ENCODE assay signal across 16 mouse cellular contexts in the genomic region with DNA sequence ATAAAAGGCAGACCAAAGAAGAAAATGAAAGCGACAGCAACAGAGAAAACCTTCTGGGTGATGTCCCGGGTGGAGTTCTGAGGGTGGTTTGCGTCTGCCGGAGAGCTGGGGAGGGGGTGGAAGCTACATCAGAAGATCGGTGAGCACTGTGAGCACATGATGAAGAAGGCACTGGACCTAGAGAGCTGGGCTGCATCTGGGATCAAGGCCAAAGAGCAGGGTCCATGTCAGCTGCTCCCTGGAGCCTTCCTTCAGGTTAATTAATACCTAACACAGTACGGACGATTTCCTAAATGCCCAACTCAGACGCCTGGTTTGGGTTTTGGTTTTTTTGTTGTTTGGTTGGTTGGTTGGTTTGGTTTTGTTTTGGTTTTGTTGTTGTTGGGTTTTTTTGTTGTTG.
DNase-seq lines count a peak whose midpoint lies in the region; ATAC-seq and TF ChIP-seq lines count a peak whose summit lies in the region.
"Had no signal": no experiment of that assay in that cellular context is flagged by ENCODE, and none has a peak within 500 bp of the region (broad histone marks: within the 10 kb centered on the region; RNA-seq: fewer than 3 reads in every experiment).

No protein-coding gene starts in this region.

- no peak overlapping the region for H3K27ac ChIP-seq in CH12.LX (ENCODE audit: insufficient read depth, low read depth)
- H3K27ac ChIP-seq in embryonic facial prominence, embryonic 13.5 days, result no peak overlapping the region
- 0 out of 2 replicates have a peak overlapping the region, but pooled peaks have one; percentile 42 for H3K27ac ChIP-seq in kidney, postnatal 0 days
- no peak overlapping the region for H3K27ac ChIP-seq in liver, embryonic 12.5 days
- no peak overlapping the region for H3K27ac ChIP-seq in hindbrain, embryonic 11.5 days (ENCODE audit: low read depth, low read length)
- no peak overlapping the region for H3K27ac ChIP-seq in forebrain, embryonic 16.5 days (ENCODE audit: low read length)

- DNase-seq in CH12.LX (ENCODE audit: extremely low read depth), result no peak
- DNase-seq in kidney, postnatal 0 days (ENCODE audit: low spot score), result peak; percentile 31
- no peak for DNase-seq in hindbrain, embryonic 11.5 days (ENCODE audit: low spot score)
- DNase-seq in layer of hippocampus, postnatal 36 days, result no peak
- DNase-seq: adrenal gland, postnatal 10 days; cerebellum, postnatal 25 days; heart, postnatal 4 days; lung, postnatal 14 days; thymus, postnatal 25 days had no signal

- TF ChIP-seq EP300 in CH12.LX (IDR thresholded peaks at IDR 0.05; ENCODE audit: low read length), result no peak

- no peak overlapping the region for H3K9ac ChIP-seq in CH12.LX (ENCODE audit: insufficient read depth, low read depth)
- no peak overlapping the region for H3K9ac ChIP-seq in embryonic facial prominence, embryonic 13.5 days
- no peak overlapping the region for H3K9ac ChIP-seq in kidney, postnatal 0 days (ENCODE audit: low read depth, low read length)
- no peak overlapping the region for H3K9ac ChIP-seq in liver, embryonic 12.5 days
- H3K9ac ChIP-seq in hindbrain, embryonic 11.5 days (ENCODE audit: low read depth, low read length), result no peak overlapping the region
- H3K9ac ChIP-seq in forebrain, embryonic 16.5 days (replicated peaks; ENCODE audit: low read depth, low read length), result no peak overlapping the region
- H3K9ac ChIP-seq: embryonic facial prominence, embryonic 15.5 days; stomach, embryonic 15.5 days had no signal

- ATAC-seq in embryonic facial prominence, embryonic 13.5 days (ENCODE audit: insufficient number of reproducible peaks, insufficient read depth, low FRiP score, low TSS enrichment, low read depth), result no peak
- peak; percentile 79 for ATAC-seq in kidney, postnatal 0 days (replicated peaks; ENCODE audit: low FRiP score, low read depth)
- ATAC-seq in liver, embryonic 12.5 days, result no peak
- no peak for ATAC-seq in hindbrain, embryonic 11.5 days (ENCODE audit: low FRiP score)
- no peak for ATAC-seq in forebrain, embryonic 16.5 days
- ATAC-seq: Patski had no signal

- no peak for TF ChIP-seq CTCF in CH12.LX (conservative IDR thresholded peaks at IDR 0.05 in 1 of 2, IDR thresholded peaks at IDR 0.05 in 1 of 2; ENCODE audit: low read depth in 2 of 2, low read length in 2 of 2)
- TF ChIP-seq CTCF in kidney, postnatal 0 days (IDR thresholded peaks at IDR 0.05; ENCODE audit: low read depth), result no peak

- no peaks in the 10 kb centered on the region for H3K9me3 ChIP-seq in CH12.LX (replicated peaks; ENCODE audit: low read length)
- H3K9me3 ChIP-seq in embryonic facial prominence, embryonic 13.5 days, result no peaks in the 10 kb centered on the region
- no peaks in the 10 kb centered on the region for H3K9me3 ChIP-seq in kidney, postnatal 0 days (replicated peaks; ENCODE audit: low read length)
- H3K9me3 ChIP-seq in liver, embryonic 12.5 days (replicated peaks), result peaks cover 2% of the 10 kb centered on the region; the same call in 1 of the 2 replicates
- no peaks in the 10 kb centered on the region for H3K9me3 ChIP-seq in hindbrain, embryonic 11.5 days (ENCODE audit: control insufficient read depth, low read length)
- H3K9me3 ChIP-seq in forebrain, embryonic 16.5 days (ENCODE audit: control insufficient read depth, low read length), result no peaks in the 10 kb centered on the region
- H3K9me3 ChIP-seq: embryonic facial prominence, embryonic 15.5 days; stomach, embryonic 15.5 days had no signal

- dilution Hi-C loops in CH12.LX (cut with MboI; ENCODE audit: extremely low pct_ligation_motif_present, extremely low pct_unique_long_range_greater_than_20kb, low sequenced_read_pairs), result no loop called here

- no peak for TF ChIP-seq POLR2A in CH12.LX (IDR thresholded peaks at IDR 0.05; ENCODE audit: low read depth, low read length)

- H3K36me3 ChIP-seq in CH12.LX (replicated peaks in 1 of 2; ENCODE audit: control insufficient read depth in 1 of 2, insufficient read depth in 1 of 2, low read length in 1 of 2), result no peaks in the 10 kb centered on the region
- no peaks in the 10 kb centered on the region for H3K36me3 ChIP-seq in embryonic facial prominence, embryonic 13.5 days
- no peaks in the 10 kb centered on the region for H3K36me3 ChIP-seq in kidney, postnatal 0 days (ENCODE audit: insufficient read depth, low read length)
- no peaks in the 10 kb centered on the region for H3K36me3 ChIP-seq in liver, embryonic 12.5 days
- H3K36me3 ChIP-seq in hindbrain, embryonic 11.5 days (ENCODE audit: control insufficient read depth, insufficient read depth, low read length), result no peaks in the 10 kb centered on the region
- H3K36me3 ChIP-seq in forebrain, embryonic 16.5 days (ENCODE audit: control insufficient read depth, insufficient read depth), result no peaks in the 10 kb centered on the region
- H3K36me3 ChIP-seq: embryonic facial prominence, embryonic 15.5 days; stomach, embryonic 15.5 days had no signal

- peak overlapping the region; percentile 40; the same call in 1 of the 2 replicates for H3K4me2 ChIP-seq in CH12.LX (ENCODE audit: insufficient read depth, low read depth, poor library complexity, severe bottlenecking)
- H3K4me2 ChIP-seq in embryonic facial prominence, embryonic 13.5 days, result peak overlapping the region; percentile 16; the same call in 1 of the 2 replicates
- H3K4me2 ChIP-seq in kidney, postnatal 0 days (ENCODE audit: low read length), result no peak overlapping the region
- peak overlapping the region; percentile 27; the same call in 1 of the 2 replicates for H3K4me2 ChIP-seq in liver, embryonic 12.5 days
- H3K4me2 ChIP-seq in hindbrain, embryonic 11.5 days (replicated peaks; ENCODE audit: low read depth, low read length), result no peak overlapping the region
- H3K4me2 ChIP-seq in forebrain, embryonic 16.5 days (ENCODE audit: low read length), result no peak overlapping the region
- H3K4me2 ChIP-seq: embryonic facial prominence, embryonic 15.5 days; midbrain, embryonic 11.5 days; stomach, embryonic 15.5 days had no signal

- H3K79me2 ChIP-seq in CH12.LX (replicated peaks; ENCODE audit: control insufficient read depth, extremely low read depth, insufficient read depth, poor library complexity, severe bottlenecking), result no peaks in the 10 kb centered on the region

- H3K27me3 ChIP-seq in CH12.LX (replicated peaks), result peaks cover 88% of the 10 kb centered on the region
- 0 out of 2 replicates have a peak, but pooled peaks cover 4% of the 10 kb centered on the region for H3K27me3 ChIP-seq in embryonic facial prominence, embryonic 13.5 days
- H3K27me3 ChIP-seq in kidney, postnatal 0 days (ENCODE audit: insufficient read depth, low read length), result no peaks in the 10 kb centered on the region
- H3K27me3 ChIP-seq in liver, embryonic 12.5 days (replicated peaks), result no peaks in the 10 kb centered on the region
- no peaks in the 10 kb centered on the region for H3K27me3 ChIP-seq in hindbrain, embryonic 11.5 days (ENCODE audit: control insufficient read depth, insufficient read depth, low read length)
- H3K27me3 ChIP-seq in forebrain, embryonic 16.5 days (replicated peaks; ENCODE audit: control insufficient read depth, insufficient read depth, low read length), result no peaks in the 10 kb centered on the region
- H3K27me3 ChIP-seq: embryonic facial prominence, embryonic 15.5 days; Patski; stomach, embryonic 15.5 days had no signal

- in situ Hi-C loops in CH12.LX (cut with MboI; ENCODE audit: low pct_ligation_motif_present, low pct_unique_long_range_greater_than_20kb, low sequenced_read_pairs), result no loop called here

- no peak overlapping the region for H3K4me3 ChIP-seq in CH12.LX (replicated peaks in 1 of 3; ENCODE audit: low read depth in 2 of 3, low read length in 2 of 3, poor library complexity in 1 of 3)
- no peak overlapping the region for H3K4me3 ChIP-seq in embryonic facial prominence, embryonic 13.5 days
- no peak overlapping the region for H3K4me3 ChIP-seq in kidney, postnatal 0 days (replicated peaks; ENCODE audit: low read depth, low read length)
- H3K4me3 ChIP-seq in liver, embryonic 12.5 days, result peak overlapping the region; percentile 6; the same call in 1 of the 2 replicates
- no peak overlapping the region for H3K4me3 ChIP-seq in hindbrain, embryonic 11.5 days (ENCODE audit: low read depth, low read length)
- no peak overlapping the region for H3K4me3 ChIP-seq in forebrain, embryonic 16.5 days (replicated peaks; ENCODE audit: low read length)
- H3K4me3 ChIP-seq: embryonic facial prominence, embryonic 15.5 days; stomach, embryonic 15.5 days had no signal

- H3K4me1 ChIP-seq in CH12.LX (ENCODE audit: control insufficient read depth in 1 of 2, insufficient read depth in 2 of 2), result peaks cover 0 to 3% of the 10 kb centered on the region in 2 experiments; a peak in 1 of 4 replicates
- peaks cover 54% of the 10 kb centered on the region for H3K4me1 ChIP-seq in embryonic facial prominence, embryonic 13.5 days
- H3K4me1 ChIP-seq in kidney, postnatal 0 days (replicated peaks; ENCODE audit: insufficient read depth, low read length), result 0 out of 2 replicates have a peak, but pooled peaks cover 5% of the 10 kb centered on the region
- no peaks in the 10 kb centered on the region for H3K4me1 ChIP-seq in liver, embryonic 12.5 days
- H3K4me1 ChIP-seq in hindbrain, embryonic 11.5 days (replicated peaks; ENCODE audit: control insufficient read depth, insufficient read depth, low read length), result no peaks in the 10 kb centered on the region
- no peaks in the 10 kb centered on the region for H3K4me1 ChIP-seq in forebrain, embryonic 16.5 days (replicated peaks; ENCODE audit: control insufficient read depth, insufficient read depth, low read length)

- 39% methylated on average over 8 of the region's 8 CpGs for WGBS in embryonic facial prominence, embryonic 13.5 days
- 50% methylated on average over 8 of the region's 8 CpGs for WGBS in kidney, postnatal 0 days
- 71% methylated on average over 8 of the region's 8 CpGs for WGBS in liver, embryonic 12.5 days (ENCODE audit: insufficient replicate concordance)
- WGBS in hindbrain, embryonic 11.5 days, result 77% methylated on average over 8 of the region's 8 CpGs
- WGBS in forebrain, embryonic 16.5 days, result 86% methylated on average over 8 of the region's 8 CpGs

- TF ChIP-seq RAD21 in CH12.LX (IDR thresholded peaks at IDR 0.05; ENCODE audit: low read depth, low read length), result no peak

TF ChIP-seq in CH12.LX, 34 proteins besides CTCF, POLR2A, EP300 and RAD21:
- TF ChIP-seq MAZ (IDR thresholded peaks at IDR 0.05; ENCODE audit: low read depth, low read length) (no peak), RCOR1 (conservative IDR thresholded peaks at IDR 0.05; ENCODE audit: low read depth, low read length) (no peak), MXI1 (IDR thresholded peaks at IDR 0.05; ENCODE audit: low read depth, low read length) (no peak), ELF1 (IDR thresholded peaks at IDR 0.05; ENCODE audit: low read depth, low read length) (no peak), GABPA (IDR thresholded peaks at IDR 0.05; ENCODE audit: insufficient replicate concordance, low read depth, low read length) (no peak), TBP (conservative IDR thresholded peaks at IDR 0.05; ENCODE audit: low read depth, low read length) (no peak)

Comparison
In these comparisons a context has a peak if more than half of its experiments do, and no peak if none do; other contexts are left out.
1. H3K4me2 ChIP-seq: peak in CH12.LX (single experiment), embryonic facial prominence, embryonic 13.5 days (single experiment) and liver, embryonic 12.5 days (single experiment); none in kidney, postnatal 0 days (single experiment), hindbrain, embryonic 11.5 days (single experiment) and forebrain, embryonic 16.5 days (single experiment).